Mouse (Mus musculus): Measurements from ENCODE around the gene Rragd.
"Not testable (repeated sequence)": the region's sequence is repeated elsewhere in the genome, so short reads cannot be mapped to it uniquely, and the experiment has no call there.

Gene Rragd

DNA sequence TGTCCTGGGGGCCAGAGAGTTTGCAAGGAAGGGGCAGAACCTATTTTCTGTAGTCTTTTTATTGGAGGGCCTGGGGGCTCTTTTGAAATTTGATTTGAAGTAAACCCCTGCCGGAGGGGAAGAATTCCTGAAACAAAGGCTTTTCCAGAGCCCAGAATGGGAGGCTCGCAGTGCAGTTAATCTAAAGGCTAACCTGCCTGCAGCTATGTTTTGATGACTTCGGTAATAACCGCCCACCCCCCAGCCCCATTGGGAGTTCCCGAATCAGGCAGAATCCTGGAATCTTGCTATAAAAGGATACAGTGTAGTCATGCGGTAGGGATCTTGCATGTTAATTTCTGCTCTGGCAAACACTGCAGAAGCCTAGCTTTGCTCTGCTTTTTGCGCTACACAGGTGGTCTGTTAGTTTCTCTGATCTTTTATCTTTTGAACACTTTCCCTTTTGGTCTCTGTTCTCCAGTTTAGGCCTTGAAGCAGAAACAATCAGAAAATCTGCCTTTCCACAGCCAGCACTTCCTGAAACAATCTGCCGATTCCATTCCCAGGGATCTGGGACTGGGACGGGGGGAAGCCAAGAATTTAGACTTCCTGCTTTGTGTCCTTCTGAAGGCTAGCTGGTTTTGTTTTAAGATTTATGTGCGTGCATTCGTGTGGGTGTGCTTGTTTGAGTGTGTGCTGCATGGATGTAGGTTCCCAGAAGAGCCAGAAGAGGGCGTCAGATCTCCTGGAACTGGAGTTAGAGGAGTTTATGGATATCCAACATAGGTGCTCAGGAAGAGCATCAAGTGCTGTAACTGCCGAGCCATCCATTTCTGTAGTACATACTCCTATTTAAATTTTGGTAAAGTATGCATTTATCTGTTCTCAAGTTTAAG lies 2.2 kb downstream of the Rragd start:
- in situ Hi-C loops (cut with MseI, MboI) = no loop called here

DNA sequence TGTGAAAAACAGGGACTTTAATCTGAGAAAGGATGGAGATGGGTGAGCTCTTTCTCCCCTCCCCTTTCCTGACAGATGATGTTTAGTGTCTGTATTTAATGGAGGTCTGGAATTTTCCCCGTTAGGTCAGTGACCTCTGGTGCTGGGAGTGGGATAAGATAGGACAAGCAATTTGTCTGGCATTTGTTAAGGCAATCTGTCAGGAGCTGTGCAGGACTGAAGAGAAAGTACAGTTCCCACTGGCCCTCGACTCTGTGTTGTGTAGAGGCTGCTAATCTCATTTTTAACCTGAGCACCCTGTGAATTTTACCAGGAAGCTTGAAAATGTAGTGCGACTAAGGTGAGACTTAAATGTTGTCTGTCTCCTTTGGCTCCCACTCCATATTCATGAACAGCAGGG lies 2.8 kb downstream of the Rragd start:
- in situ Hi-C loops (cut with MseI, MboI) = no loop called here

DNA sequence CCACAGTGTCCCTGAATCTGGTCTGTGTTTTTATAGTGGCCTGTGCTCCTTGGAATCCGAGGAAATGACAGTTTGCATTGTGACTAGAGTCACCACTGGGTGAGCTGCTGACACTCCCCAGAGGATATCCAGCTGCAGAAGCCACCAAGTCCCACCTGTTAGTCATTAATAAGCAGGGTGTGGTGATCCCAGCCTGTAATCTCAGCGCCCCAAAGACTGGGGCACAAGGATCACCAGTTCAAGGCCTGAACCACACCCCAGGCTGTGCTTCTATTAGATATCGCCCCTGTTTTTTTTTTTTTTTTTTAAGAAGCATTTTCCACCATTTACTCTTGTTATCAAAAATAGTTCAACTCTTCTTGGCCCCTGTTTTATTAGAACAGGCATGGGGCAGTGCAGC lies 4.2 kb downstream of the Rragd start:
- in situ Hi-C loops (cut with MseI, MboI) = no loop called here

DNA sequence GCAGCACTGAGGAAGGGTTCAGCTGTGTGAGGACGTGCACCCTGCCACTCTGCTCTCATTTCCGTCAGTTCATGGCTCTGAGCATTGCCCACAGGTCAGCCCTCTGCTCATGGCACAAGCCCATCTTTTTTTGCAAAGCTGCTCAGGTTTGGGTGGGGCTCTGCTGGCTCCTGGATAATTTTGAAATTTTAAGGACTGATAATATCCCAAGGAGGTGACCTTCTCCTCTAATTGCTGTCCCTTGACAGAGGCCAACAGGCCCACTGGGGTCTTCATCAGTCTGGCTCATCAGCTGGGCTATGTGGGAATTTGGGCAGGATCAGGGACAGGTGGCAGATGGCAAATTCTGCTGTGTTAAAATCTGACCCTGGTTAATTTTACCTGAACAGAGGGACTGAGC lies 6.5 kb downstream of the Rragd start:
- in situ Hi-C loops (cut with MseI, MboI) = no loop called here

DNA sequence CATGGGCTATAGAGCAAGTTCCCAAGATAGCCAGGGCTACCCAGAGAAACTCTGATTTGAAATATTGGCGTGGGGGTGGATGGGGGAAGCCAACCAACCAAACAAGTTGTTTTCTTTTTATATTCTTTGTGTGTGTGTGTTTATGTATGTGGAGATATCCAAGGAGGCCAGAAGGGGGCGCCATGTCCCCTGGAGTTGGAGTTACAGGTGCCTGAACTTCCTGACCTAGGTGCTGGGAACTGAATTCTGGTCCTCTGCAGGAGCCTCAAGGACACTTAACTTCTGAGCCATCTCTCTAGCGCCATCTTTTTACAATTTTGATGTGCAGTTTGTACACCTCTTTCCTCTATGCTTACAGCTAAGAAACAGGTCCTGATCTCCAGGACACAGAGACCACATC lies 11.3 kb downstream of the Rragd start:
- in situ Hi-C loops (cut with MseI, MboI) = no loop called here

DNA sequence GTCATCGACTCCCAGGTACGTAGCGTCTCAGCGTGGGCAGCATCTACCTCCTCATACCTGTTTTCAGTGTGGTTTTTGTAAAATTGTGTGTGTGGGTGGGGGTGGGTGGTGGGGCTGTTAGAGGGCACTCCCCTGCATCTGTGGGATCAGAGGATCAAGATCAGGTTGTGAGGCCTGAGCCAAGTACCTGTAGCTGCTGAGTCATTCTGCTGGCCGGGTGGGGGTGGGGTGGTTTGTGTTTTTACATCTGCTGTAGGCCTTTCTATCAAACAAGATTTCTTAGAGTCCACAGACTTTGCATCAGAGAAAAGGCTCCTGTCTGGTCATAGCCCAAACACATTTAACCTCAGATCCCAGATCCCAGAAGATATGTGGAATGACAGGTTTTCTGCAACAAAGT lies 13.2 kb downstream of the Rragd start:
- in situ Hi-C loops (cut with MseI, MboI) = no loop called here

DNA sequence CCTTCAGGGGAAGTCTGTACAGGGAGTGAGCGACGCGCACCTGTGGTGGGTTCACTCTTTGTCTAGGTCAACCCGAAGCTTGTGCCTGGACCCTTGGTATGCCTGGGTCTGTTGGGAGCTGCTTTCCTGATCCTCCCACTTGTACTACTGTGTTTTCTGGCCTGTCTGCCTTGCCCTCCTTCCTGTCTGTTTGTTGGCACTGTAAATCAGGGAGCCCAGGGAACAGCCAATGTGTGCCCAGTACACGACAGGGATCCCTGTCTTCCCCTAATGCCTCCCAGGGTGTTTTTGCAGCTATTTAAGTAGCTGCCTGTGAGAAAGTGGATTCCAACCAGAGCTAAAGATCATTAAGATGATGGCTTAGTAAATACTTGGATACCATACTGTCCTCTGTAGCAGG lies 14.7 kb downstream of the Rragd start:
- in situ Hi-C loops (cut with MseI, MboI) = no loop called here

DNA sequence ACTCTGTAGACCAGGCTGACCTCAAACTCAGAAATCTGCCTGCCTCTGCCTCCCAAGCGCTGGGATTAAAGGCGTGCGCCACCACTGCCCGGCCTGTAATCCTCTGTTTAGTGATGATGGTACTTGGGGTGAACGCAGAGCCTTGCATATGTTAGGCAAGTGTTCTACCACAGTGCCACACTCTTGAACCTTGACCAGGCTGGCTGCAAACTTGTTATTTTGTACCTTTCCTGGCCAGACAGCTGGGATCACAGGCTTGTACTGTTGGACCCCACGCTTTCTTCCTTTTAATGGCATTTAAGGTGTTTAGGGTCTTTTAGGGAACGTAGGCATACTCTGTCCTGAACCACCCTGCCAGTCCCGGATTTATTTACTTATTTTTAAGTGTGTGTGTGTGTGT lies 16.2 kb downstream of the Rragd start:
- in situ Hi-C loops (cut with MseI, MboI) = no loop called here

DNA sequence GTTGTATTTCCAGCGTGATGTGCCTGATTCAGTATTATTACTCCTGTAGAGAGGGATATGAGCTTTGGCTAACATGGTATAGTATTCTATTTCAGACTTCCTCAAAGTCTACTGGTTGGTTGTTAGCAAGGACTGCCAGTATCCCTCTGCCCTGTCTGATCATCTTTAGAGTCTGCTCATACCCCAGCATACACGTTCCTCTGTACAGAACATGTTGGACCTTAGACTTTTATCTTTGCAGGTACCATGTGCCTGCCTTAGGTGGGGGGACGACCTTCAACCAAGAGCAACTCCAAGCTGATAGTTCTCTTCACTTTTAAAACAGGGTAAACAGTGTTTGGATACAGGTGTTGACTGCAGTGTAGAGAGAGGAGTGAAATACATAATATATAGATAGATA lies 19.2 kb downstream of the Rragd start:
- in situ Hi-C loops (cut with MseI, MboI) = no loop called here

DNA sequence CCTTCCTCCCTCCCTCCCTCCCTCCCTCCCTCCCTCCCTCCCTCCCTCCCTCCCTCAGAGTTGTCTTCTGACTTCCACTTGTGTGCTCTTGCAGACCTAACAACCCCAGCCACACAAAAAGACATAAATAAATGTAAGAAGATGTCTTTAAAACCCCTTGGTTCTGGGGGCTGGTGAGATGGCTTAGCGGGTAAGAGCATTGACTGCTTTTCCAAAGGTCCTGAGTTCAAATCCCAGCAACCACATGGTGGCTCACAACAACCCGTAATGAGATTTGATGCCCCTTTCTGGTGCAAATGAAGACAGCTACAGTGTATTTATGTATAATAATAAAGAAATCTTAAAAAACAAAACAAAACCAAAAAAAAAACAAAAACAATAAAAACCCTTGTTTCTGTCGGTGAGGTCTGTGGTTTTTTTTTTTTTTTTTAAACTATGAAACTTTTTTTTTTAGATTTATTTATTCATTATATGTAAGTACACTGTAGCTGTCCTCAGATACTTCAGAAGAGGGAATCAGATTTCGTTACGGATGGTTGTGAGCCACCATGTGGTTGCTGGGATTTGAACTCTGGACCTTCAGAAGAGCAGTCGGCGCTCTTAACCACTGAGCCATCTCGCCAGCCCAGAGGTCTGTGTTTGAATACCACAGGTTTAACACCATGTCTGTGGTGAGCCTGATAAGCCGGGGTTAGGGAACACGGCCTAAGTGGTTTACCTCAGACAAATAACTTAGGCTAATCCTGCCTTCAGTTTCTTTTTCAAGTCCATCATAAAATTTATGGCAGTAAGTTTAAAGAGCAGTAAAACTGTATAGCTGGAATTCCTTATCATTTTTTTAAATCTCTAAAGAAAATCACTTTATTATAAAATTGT lies 23.0 kb downstream of the Rragd start:
- in situ Hi-C loops (cut with MseI, MboI) = not testable (repeated sequence)

DNA sequence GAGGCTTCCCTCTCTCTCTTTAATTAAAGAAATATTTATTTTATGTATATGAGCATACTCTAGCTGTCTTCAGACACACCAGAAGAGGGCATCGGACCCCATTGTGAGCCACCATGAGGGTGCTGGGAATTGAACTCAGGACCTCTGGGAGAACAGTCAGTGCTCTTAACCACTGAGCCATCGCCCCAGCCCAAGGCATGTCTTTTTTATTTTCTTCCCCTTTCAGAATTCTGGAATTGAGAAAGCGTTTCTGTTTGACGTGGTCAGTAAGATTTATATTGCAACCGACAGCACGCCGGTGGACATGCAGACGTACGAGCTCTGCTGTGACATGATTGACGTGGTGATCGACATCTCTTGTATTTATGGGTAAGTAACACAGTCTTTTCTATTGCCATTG lies 24.0 kb downstream of the Rragd start:
- in situ Hi-C loops (cut with MseI, MboI) = no loop called here

DNA sequence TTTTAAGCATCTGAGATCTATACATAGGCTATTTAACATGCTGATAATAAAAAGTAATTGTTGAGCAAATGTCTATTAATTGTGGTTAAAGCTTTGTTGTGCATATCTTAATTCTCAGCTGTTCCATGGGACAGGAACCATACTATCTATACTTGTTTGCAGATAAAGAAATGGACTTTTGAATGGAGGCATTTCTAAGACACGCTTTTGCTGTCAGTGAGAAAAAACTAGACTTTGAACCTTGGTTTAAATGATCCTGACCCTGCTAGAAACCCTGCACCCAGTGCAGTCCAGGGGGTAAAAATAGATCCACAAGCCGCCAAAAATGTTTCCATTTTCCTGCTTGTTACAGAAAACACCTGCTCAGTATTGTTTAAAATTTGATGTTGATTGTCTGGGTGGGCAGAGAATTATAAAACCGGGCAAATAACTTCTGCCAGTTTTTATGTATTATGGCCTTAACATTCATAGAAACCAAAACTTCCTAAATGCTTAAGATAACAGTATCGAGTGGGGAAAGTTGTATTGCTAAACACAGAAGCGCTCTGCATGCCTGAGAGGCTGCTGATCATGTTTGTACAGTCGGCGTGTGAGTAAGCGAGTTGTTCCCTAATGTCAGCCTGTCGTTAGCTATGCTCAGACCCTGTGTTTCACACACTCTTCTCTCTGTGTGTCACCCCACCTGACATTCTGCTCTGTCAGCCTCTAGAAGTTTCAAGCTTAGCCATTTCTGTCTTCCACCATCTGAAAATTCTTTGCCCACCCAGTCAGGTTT lies 24.8 kb downstream of the Rragd start:
- in situ Hi-C loops (cut with MseI, MboI) = no loop called here

DNA sequence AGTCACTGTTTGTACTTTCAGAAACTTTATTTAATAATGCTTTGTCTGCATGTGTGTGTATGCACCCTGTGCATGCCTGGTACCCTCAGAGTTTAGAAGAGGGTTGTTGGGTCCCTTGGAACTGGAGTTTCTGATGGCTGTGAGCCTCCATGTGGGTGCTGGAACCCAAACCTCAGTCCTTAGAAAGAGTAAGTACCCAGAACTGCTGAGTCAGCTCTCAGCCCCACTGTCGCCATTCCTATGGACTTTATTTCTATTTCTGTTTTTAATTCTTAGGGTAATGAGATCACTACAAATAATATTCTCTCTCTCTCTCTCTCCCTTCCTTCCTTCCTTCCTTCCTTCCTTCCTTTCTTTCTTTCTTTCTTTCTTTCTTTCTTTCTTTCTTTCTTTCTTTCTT lies 27.2 kb downstream of the Rragd start:
- in situ Hi-C loops (cut with MseI, MboI) = no loop called here

DNA sequence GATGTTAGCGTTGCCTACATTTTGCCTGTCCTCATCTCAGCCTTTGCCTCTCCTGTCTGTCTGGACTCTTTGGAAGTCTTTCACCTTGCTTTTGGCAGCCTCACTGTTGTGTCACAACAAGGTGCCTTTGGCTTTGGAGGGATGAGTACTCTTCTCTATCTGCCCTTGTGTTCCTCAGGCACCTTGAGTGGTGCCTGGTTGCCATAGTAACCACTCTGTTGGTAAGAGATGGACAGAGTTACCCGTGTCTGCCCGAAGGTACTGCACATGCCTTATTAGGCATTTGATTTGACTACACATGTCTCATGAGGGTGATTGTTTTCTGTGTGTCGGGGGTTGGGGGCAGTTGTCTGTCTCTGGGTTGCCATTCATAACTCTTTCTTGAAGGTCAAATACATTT lies 29.6 kb downstream of the Rragd start:
- in situ Hi-C loops (cut with MseI, MboI) = no loop called here

DNA sequence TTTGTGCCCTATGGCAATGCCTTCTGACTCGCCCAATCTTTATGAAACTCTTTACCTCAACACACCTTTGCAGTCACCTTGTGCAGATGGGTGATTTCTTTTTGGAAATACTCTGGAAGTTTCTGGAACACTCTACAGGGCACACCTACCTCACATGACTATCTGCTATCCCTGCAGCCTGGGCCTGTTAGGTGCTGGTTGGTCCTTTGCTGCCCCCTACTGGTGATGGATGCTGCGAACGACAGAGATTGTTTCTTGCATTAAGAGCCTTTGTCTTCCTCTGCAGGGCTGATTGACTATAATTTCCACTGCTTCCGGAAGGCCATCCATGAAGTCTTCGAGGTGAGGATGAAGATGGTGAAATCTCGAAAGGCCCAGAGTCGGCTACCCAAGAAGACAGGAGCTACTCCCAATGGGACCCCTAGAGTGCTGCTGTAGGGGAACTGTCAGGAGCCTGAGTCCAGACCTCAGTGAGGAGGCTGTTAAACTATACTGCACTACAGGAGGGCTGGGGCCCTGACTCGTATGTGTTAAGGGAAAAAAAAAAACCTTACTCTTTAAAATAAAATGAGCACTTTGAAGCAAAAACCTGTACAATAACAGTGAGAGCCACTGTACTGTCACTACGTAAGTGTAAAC lies 35.6 kb downstream of the Rragd start:
- in situ Hi-C loops (cut with MseI, MboI) = no loop called here

DNA sequence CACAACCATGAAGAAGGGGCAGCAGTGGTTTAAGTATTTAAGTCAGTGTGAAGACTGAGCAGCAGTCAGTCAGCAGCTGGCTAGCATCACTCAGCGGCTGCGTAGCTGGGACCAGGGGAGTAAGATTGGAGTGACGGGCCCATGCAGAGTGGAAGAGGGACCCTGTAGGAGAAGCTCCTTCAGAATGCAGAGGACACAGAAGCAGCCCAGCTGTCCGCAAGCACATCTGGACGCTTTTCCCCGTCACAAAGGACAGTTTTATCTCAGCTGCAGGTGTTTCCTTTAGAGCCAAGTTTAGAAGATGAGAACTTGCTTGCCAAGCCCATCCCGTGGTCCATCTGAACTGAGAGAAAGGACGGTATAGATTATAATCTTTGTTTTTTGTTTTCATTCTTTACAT lies 41.6 kb downstream of the Rragd start:
- in situ Hi-C loops (cut with MseI, MboI) = no loop called here

DNA sequence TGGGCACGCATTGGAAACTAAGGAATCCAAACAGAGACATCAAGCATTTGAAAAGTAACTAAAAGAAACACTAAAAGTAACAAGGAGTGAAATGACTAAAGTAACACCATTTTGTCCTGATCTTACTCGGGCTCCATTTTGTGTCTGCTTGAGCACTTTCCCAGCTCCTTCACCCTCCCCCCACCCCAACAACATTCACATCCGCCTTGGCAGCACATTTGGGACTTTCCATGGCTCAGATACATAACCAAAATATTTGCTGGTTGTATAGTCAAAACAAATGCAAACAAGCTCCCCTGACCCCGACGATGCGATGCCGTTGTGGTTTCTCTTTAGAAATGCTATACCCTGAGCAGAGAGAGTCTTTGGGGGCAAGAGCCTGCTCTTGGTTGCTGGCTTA lies 46.3 kb downstream of the Rragd start:
- in situ Hi-C loops (cut with MseI, MboI) = no loop called here

DNA sequence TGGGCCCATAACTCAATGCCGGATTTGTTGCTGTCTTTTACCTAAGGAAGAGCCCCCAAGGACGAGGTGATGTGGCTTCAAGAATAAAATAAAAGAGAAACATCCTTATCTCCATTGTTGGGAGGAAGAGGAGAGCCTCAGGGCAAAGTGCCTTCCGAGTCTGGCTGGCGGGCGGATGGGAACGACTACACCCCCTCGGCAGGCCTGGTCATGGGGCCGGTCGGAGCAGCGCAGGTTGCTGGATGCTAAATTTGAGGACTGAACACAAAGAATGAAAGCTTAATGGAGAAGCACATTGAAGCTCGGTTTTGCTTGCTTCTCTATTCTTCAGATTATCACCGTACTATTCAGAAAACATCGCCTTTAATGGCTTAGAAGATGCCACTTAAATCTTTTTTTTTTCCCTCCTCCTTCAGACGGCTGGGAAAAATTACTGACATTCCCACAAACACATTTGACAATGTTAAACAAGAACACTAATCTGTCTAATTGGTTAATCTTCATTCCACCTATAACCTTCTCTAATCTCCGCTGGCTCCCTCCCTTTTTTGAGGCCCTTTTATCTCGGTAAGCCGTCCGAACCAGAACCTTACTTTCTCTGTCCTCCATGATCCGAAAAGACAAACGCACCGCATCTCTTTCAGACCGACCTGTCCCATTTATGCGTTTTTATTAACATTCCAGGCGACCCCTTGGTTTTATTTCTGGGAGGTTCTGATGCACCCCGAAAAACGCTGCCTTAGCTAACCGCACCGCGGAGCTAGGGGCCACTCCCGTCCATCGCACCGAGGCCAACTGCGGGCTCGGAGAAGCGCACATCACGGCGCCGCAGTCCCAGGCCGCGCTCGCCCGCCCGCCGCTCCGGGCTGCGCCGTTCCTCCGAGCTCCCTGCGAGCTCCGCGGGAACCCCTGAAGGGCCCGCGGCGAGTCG lies 47.7 kb downstream of the Rragd start:
- in situ Hi-C loops (cut with MseI, MboI) = no loop called here

DNA sequence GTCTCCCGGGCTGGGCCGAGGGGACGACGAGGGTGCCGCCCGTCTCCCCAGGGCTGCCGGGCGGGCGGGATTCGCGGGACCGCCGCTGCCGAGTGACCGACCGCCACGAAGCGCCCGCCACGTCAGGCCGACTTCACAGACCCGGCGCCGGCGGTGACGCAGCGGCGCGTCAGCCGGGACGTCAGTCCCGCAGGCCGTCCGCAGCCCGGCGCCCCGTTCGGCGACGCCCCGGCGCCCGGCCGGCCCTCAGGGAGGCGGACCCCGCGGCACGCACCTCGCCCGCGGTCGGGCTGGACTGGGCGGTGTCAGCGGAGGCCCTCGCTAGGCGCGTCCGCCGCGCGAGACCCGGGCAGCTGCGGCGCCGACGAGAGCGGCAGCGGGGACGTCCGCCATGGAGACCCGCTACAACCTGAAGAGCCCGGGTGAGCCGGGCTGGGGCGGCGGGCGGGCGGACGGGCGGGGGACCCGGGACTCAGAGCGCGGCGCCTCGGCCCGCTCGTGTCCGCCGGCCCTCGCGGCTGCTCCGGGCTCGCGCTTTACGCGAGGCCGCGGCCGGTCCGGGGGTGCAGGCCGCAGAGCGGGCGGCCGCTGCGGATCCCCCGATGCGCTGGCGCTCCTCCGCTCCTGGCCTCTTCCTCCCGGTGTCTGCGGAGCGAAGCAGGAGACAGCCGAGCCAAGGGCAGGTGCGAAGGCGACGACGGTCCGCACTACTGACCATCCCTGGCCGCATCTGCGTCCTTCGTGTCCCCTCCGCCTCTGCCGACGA lies 48.5 kb downstream of the Rragd start, which contains the start of gene Ube2j1:
Gene Ube2j1, plus strand, starts transcription at position 222 of the 766 bp plus-strand sequence.
- in situ Hi-C loops (cut with MseI, MboI) = no loop called here

DNA sequence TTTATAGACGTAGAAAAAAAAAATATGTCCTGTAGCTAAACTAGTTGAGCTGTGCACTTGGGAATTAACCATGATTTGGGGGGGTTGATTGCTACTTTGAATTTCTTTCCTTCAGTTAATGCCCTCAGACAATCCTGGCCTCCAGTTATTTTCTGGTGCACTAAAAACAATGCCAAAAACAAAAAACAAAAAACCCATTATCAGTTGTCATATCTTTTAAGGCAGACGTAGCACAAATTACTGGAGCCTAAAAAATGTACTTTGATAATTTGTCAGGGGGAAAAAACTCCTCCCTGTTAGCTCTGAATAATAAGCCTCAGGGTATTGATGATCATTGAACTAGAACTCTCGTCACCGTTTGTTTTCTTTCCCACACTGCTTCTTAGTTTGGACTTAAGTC lies 49.2 kb downstream of the Rragd start:
- in situ Hi-C loops (cut with MseI, MboI) = no loop called here
